Mouse (Mus musculus): ENCODE measurements around the gene St7. TPM values are rescaled to one million over a fixed set of nuclear protein-coding genes. Genes with fewer than 3 reads are reported as not detected.

St7 gene
- polyA plus RNA-seq, 1 experiment from 2014 or later, result 28.3 TPM

DNA sequence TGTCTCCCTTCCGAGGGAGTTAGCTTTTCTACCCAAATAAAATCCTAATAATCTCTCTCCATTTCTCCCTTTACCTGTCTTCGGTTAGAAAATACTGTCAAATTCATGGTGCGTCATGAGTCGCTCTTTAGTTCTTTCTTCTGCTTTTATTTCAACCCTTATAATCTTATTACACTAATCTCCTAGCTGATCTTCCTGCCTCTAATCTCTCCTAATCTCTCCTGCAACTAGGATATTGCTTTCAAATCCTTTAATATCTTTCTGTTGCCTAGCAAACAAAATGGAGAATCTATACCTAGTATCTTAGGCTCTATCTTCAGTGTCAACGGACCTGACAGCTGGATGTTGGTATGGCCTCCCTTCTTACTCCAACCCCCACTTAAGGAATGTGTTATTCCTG is 29.0 kb downstream of the St7 start:
- H3K27me3 ChIP-seq, result no peaks in the 10 kb centered on the region
- no peak overlapping the region for H3K4me2 ChIP-seq (replicated peaks)
- H3K27ac ChIP-seq, result no peak overlapping the region
- 86% methylated on average over 5 of the region's 5 CpGs for WGBS
- ATAC-seq (ENCODE audit: low FRiP score, low read depth), result no peak
- no peaks in the 10 kb centered on the region for H3K9me3 ChIP-seq
- no peak overlapping the region for H3K9ac ChIP-seq
- H3K4me3 ChIP-seq, result no peak overlapping the region
- H3K36me3 ChIP-seq, result no peaks in the 10 kb centered on the region
- peaks cover 10% of the 10 kb centered on the region for H3K4me1 ChIP-seq

DNA sequence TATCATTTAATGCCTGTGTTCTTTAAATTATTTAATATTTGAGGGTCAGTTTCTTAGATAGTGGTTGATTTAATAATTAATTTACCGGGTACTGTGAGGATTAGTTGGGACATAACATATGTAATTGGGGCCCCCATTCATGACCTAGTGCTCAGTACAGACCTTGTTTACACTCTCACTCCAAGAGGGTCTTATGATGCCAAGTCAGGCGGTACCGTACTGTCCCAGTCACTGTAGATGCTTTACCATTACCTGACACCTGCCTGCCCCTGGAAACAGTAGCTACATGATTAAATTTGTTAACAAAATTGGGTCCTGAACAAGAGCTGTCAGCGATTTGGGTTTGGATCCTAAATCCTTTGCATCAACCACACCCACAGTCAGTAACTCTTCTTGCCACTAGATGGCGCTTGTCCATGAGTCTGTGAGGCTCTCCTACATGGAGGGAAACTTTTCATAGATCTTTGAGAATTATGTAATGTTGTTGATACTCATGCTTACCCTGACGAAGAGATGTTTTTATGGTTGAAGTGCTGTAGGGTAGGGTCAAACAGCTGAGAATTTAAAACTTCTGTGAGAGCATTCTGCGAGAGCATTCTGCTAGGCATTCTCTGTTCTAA is 33.2 kb downstream of the St7 start:
- H3K9ac ChIP-seq, result no peak overlapping the region
- no peaks in the 10 kb centered on the region for H3K36me3 ChIP-seq
- no peak overlapping the region for H3K4me2 ChIP-seq (replicated peaks)
- H3K27ac ChIP-seq, result no peak overlapping the region
- WGBS, result 44% methylated on average over 7 of the region's 7 CpGs
- peaks cover 17% of the 10 kb centered on the region; the same call in 1 of the 2 replicates for H3K4me1 ChIP-seq
- H3K9me3 ChIP-seq, result no peaks in the 10 kb centered on the region
- H3K27me3 ChIP-seq, result no peaks in the 10 kb centered on the region
- ATAC-seq (ENCODE audit: low FRiP score, low read depth), result no peak; the same call in 1 of the 2 replicates
- no peak overlapping the region for H3K4me3 ChIP-seq

DNA sequence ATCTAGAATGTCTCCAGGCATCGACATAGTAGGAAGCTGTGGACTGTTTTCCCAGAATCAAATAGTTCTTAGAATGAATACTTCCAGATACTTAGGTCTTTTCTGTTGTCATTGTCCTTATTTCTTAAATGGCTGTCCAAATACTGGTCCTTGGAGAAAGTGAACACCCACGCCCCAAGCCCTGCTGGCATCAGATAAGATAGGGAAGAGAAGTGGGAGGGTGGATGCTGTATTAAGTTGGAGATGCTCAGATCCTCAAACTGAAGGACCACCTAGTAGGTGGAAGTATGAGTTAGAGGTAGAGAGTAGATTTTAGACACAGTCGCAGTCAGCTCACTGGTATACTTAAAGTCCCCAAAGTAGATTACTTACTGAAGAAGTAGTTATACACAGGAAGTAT is 34.5 kb downstream of the St7 start:
- no peaks in the 10 kb centered on the region for H3K9me3 ChIP-seq
- H3K36me3 ChIP-seq, result no peaks in the 10 kb centered on the region
- WGBS, result 84% methylated on average over 3 of the region's 3 CpGs
- H3K27ac ChIP-seq, result no peak overlapping the region
- no peak overlapping the region for H3K4me2 ChIP-seq (replicated peaks)
- H3K4me1 ChIP-seq, result peaks cover 17% of the 10 kb centered on the region; the same call in 1 of the 2 replicates
- ATAC-seq (ENCODE audit: low FRiP score, low read depth), result no peak
- H3K4me3 ChIP-seq, result no peak overlapping the region
- H3K27me3 ChIP-seq, result no peaks in the 10 kb centered on the region
- no peak overlapping the region for H3K9ac ChIP-seq

DNA sequence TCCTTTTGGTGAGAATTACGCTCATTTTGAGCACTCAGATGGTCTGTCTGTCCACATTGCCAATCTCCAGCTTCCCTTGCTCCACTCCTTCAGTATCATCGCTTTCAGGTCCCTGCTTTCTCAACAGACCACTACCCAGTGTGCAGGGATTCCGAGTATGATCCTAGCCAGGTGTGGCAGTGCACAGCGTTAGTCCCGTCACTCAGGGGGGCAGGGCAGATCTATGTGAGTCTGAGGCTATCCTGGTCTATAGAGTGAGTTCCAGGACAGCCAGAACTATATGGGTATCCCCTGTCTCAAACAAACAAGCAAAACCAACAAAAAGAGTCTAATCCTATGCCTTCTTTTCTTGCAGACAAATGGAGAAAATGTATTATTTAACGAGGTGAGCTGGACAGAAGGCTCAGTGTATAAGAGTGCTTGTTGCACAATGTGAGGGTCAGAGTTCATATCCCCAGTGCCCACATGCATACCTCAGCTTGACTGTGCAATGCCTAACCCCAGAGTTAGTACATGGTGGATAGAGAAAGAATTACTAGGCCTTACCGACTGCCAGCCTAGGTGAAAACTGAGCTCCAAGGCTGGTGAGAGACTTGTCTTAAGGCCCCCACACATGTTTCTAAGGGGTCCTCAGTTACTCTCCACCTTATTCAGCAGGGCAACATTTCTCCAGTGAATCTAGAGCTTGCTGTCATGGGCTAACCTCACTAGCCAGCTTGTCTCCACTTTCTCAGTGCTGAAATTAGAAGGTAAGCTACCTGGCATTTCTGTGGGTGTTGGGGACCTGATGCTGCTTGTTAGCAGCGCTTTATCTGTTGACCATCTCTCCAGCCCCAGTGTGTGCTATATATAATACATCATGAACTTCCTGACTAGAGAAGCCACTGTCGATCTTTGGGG is 35.4 kb downstream of the St7 start:
- Histone ChIP-seq H3K9me3 (no peaks in the 10 kb centered on the region), H3K4me3 (no peak overlapping the region), H3K27me3 (no peaks in the 10 kb centered on the region), H3K27ac (no peak overlapping the region), H3K4me2 (replicated peaks) (no peak overlapping the region), H3K4me1 (peaks cover 17% of the 10 kb centered on the region; the same call in 1 of the 2 replicates), H3K36me3 (no peaks in the 10 kb centered on the region), H3K9ac (no peak overlapping the region)
- 75% methylated on average over 9 of the region's 9 CpGs for WGBS
- ATAC-seq (ENCODE audit: low FRiP score, low read depth), result 0 out of 2 replicates have a peak, but pooled peaks have one; percentile 32

DNA sequence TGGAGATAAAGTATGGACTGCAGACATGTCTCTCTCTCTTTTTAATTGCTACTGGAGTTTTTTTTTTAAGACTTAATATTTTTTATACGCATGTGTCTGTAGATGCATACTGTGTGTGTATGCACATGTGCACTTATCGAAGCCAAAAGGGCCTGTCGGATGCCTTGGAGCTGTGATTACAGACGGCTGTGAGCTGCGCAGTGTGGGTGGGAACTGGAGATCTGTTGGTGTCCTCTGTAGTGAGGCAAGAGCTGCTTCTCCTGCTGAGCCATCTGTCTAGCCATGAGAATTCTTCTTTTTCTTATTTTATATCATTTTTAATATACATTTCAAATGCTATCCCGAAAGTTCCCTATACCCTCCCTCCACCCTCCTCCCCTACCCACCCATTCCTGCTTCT is 37.4 kb downstream of the St7 start:
- Histone ChIP-seq H3K9ac (no peak overlapping the region), H3K27me3 (no peaks in the 10 kb centered on the region), H3K36me3 (no peaks in the 10 kb centered on the region), H3K4me3 (no peak overlapping the region), H3K27ac (no peak overlapping the region), H3K9me3 (no peaks in the 10 kb centered on the region), H3K4me1 (peaks cover 17% of the 10 kb centered on the region; the same call in 1 of the 2 replicates), H3K4me2 (replicated peaks) (no peak overlapping the region)
- ATAC-seq (ENCODE audit: low FRiP score, low read depth), result no peak
- 54% methylated on average over 6 of the region's 6 CpGs for WGBS

DNA sequence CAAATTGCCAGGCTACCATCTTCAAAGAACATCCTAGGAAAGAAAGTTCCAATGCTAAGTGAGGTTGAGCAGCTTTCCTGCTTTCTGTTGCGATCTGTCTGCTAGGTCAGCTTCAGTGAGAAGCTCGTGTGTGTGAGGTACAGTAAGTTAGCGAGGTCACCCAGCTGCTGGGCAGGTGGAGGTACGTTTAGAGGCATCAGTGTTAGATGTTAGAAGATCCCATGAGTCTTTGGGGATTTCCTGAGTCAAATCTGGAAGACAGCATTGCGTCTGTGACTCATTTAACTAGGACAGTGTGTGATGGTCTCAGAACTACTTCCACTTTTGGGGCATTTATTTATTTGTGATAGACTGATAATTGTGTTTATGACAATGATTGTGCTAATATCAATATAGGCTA is 39.0 kb downstream of the St7 start:
- ATAC-seq (ENCODE audit: low FRiP score, low read depth), result no peak
- 70% methylated on average over 5 of the region's 5 CpGs for WGBS
- peaks cover 17% of the 10 kb centered on the region; the same call in 1 of the 2 replicates for H3K4me1 ChIP-seq
- H3K4me2 ChIP-seq (replicated peaks), result no peak overlapping the region
- no peaks in the 10 kb centered on the region for H3K27me3 ChIP-seq
- H3K9ac ChIP-seq, result no peak overlapping the region
- no peak overlapping the region for H3K4me3 ChIP-seq
- no peak overlapping the region for H3K27ac ChIP-seq
- no peaks in the 10 kb centered on the region for H3K9me3 ChIP-seq
- H3K36me3 ChIP-seq, result no peaks in the 10 kb centered on the region

DNA sequence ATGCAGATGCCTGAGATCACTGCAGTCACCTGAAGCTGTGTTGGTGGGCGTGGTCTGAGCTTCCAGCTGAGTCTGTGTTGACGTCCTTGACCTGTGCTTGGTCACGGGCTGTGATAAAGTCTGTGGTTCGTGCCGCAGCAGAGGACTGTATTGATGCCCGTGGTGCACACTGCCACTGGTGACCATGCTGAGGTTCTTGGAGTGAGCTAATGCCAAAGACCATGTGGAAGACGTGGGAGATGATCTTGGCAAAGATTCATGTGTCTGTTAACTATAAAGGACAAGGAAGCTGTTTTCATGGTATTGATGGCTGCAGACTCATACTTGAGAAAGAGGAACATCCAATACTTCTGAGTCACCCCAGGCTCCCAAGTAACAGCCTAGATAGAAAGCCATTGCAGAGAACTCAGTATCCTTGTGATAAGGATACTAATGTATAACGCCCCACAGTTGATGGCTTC is 41.2 kb downstream of the St7 start:
- peaks cover 11% of the 10 kb centered on the region; the same call in 1 of the 2 replicates for H3K4me1 ChIP-seq
- whole genome bisulfite sequencing, result 89% methylated on average over 8 of the region's 8 CpGs
- no peak overlapping the region for H3K4me2 ChIP-seq (replicated peaks)

DNA sequence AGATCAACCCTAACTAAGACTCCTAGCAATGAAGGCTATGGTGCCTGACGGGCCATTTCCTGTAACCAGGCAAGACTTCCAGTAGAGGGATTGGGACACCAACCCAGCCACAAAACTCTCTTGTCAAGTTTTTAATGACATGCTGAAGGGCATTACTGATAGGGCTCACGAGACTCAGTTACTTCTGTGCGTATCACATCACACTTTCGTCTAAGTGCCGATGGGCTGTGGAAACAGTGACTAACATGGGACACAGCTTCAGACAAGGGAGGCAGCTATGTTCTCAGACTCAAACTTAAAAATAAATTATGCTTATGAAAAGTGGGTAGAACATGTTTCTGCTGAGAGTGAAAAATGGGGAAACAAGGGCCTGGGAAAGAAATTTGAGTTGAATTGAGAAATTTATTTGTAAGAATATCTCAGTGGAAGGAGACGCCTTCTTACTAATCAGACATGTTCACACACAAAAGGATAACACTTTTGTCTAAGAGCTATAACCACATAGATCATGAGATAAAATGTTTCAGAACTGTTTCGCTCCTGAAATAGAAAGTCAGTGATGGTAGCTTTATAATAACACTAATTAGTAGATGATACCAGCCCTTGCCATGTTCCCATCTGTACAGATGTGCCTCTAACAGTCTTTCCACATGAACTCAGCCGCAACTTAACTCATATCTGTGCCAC is 44.7 kb downstream of the St7 start:
- no peak for ATAC-seq (ENCODE audit: low FRiP score, low read depth)
- H3K27ac ChIP-seq, result no peak overlapping the region
- H3K36me3 ChIP-seq, result no peaks in the 10 kb centered on the region
- no peaks in the 10 kb centered on the region for H3K9me3 ChIP-seq
- H3K4me2 ChIP-seq (replicated peaks), result no peak overlapping the region
- H3K9ac ChIP-seq, result no peak overlapping the region
- no peak overlapping the region for H3K4me3 ChIP-seq
- H3K27me3 ChIP-seq, result no peaks in the 10 kb centered on the region
- 82% methylated on average over 8 of the region's 8 CpGs for WGBS
- peaks cover 5% of the 10 kb centered on the region; the same call in 1 of the 2 replicates for H3K4me1 ChIP-seq

More for the DNA sequence above, 41.2 kb downstream of the St7 start:
- H3K4me3 ChIP-seq, result no peak overlapping the region
- H3K36me3 ChIP-seq, result no peaks in the 10 kb centered on the region
- no peak for ATAC-seq (ENCODE audit: low FRiP score, low read depth)
- H3K27me3 ChIP-seq, result no peaks in the 10 kb centered on the region
- H3K9me3 ChIP-seq, result no peaks in the 10 kb centered on the region
- H3K27ac ChIP-seq, result no peak overlapping the region
- no peak overlapping the region for H3K9ac ChIP-seq

DNA sequence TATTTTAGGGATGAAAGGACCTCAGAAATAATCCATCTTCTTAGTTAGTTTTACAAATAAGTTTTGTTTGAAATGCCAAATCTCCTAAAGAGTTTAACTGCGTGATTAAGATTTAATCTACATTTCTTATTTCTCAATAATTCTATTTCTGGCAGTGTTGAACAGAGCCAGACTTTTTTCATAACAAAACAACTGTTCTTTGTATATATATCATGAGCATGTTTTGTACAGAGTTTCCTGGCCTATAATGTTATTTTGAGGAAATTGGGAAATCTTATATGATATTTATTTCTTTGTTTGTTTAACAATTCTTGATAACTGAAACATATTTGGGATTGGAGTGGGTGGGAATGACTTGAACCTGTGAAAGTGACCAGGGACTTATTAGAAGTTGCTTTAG is 47.4 kb downstream of the St7 start:
- H3K27me3 ChIP-seq, result no peaks in the 10 kb centered on the region
- no peaks in the 10 kb centered on the region for H3K36me3 ChIP-seq
- H3K4me1 ChIP-seq, result peaks cover 5% of the 10 kb centered on the region; the same call in 1 of the 2 replicates
- no peak for ATAC-seq (ENCODE audit: low FRiP score, low read depth)
- H3K4me3 ChIP-seq, result no peak overlapping the region
- no peak overlapping the region for H3K27ac ChIP-seq
- H3K4me2 ChIP-seq (replicated peaks), result no peak overlapping the region
- no peak overlapping the region for H3K9ac ChIP-seq
- H3K9me3 ChIP-seq, result no peaks in the 10 kb centered on the region
- WGBS, result 93% methylated on average over 1 of the region's 1 CpGs

DNA sequence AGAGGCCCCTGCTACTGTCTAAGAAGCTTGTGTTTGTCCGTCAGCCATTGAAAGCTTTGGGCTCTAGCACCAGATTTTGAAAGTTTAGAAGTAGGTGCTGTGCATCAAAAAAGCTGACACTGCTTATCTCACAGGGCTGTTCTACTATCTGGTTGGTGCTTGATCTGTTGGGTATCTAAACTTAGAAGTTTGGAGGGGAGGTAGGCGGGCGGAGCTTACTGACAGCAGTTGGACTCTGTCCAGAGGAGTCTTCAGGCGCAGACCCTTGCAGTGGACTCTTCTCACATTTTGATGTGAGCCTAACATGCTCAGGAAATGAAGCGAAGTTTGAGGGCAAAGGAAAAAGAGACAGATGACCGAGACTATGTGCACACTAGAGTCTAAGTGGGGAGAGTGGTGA is 48.9 kb downstream of the St7 start:
- Histone ChIP-seq H3K27ac (no peak overlapping the region), H3K4me1 (peaks cover 5% of the 10 kb centered on the region; the same call in 1 of the 2 replicates), H3K9me3 (no peaks in the 10 kb centered on the region), H3K27me3 (no peaks in the 10 kb centered on the region), H3K9ac (no peak overlapping the region), H3K4me2 (replicated peaks) (no peak overlapping the region), H3K4me3 (no peak overlapping the region), H3K36me3 (no peaks in the 10 kb centered on the region)
- ATAC-seq (ENCODE audit: low FRiP score, low read depth), result no peak
- WGBS, result 90% methylated on average over 6 of the region's 6 CpGs

DNA sequence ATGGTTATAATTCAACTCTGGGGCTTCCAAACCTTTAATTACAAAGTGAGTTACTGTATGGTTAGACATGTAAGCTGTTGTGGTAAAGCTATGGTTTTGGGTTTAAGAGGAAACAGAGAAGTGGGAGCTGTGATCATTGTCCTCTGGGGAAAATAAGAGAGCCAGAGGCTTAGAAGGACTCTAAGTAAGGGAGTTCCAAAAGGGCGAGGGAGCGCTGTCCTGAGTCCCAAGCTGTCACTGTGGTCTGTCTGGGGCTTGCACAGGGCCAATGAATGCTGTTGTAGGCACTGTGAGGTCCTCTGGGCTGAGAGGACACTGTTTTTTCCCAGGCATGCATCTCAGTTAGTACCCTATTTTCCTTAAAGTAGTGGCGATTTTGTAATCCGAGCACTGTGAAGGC is 49.5 kb downstream of the St7 start:
- H3K27me3 ChIP-seq, result no peaks in the 10 kb centered on the region
- peaks cover 5% of the 10 kb centered on the region; the same call in 1 of the 2 replicates for H3K4me1 ChIP-seq
- H3K9ac ChIP-seq, result no peak overlapping the region
- no peak for ATAC-seq (ENCODE audit: low FRiP score, low read depth)
- H3K9me3 ChIP-seq, result no peaks in the 10 kb centered on the region
- no peaks in the 10 kb centered on the region for H3K36me3 ChIP-seq
- H3K4me3 ChIP-seq, result no peak overlapping the region
- no peak overlapping the region for H3K4me2 ChIP-seq (replicated peaks)
- H3K27ac ChIP-seq, result no peak overlapping the region
- WGBS, result 82% methylated on average over 4 of the region's 4 CpGs

DNA sequence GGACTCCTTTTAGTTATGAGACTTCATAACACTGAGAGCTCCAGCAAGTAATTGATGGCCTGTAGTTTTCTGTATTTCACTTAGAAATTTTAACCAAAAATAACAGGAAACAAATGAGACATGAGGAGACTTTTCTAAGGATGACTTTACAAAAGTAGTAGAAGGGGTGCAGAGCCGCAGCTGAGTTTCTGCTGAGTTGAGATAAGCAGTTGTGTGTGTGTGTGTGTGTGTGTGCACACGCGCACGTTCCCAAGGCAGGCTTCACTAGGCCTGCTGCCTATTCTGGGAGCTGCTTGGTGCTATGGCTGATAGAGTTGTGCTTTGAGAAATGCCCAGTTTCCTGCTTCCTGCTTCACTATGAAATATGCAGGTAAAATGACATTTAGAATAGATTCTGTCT is 50.6 kb downstream of the St7 start:
- Histone ChIP-seq H3K4me2 (replicated peaks) (no peak overlapping the region), H3K9ac (no peak overlapping the region; the same call in 1 of the 2 replicates), H3K27ac (no peak overlapping the region), H3K36me3 (no peaks in the 10 kb centered on the region), H3K4me1 (peaks cover 5% of the 10 kb centered on the region; the same call in 1 of the 2 replicates), H3K27me3 (no peaks in the 10 kb centered on the region), H3K9me3 (no peaks in the 10 kb centered on the region), H3K4me3 (no peak overlapping the region)
- ATAC-seq (ENCODE audit: low FRiP score, low read depth), result no peak
- WGBS, result 87% methylated on average over 4 of the region's 4 CpGs
